Mouse (Mus musculus): ENCODE measurements at regions not wholly inside any gene's neighbourhood (a gene's known extent, or its start where the extent isn't known, plus 50 kb on each side); places are given as distances from the start of the nearest gene placed in this dataset.

DNA sequence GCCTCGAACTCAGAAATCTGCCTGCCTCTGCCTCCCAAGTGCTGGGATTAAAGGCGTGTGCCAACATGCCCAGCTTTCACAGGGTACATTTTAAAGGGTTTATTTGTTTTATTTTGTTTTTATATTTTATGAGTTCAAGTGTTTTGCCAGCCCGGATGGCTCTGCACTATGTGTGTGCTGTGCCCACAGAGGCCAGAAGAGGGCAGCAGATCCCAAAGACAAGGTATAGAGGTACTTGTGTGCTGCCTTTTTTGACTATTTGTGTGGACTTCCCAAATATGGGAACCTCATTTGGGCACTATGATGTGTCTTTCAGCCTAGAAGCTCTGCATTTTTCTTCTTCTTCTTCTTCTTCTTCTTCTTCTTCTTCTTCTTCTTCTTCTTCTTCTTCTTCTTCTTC lies 176.4 kb upstream of the Azi2 start:
- DNase-seq (ENCODE audit: low spot score) = no peak

- DNase-seq (ENCODE audit: low spot score) = no peak
Observed at GRCm38 (mm10) chr9:117863318-117863717, 177.0 kb upstream of the Azi2 start.

- no peak for DNase-seq (ENCODE audit: low spot score)
Observed at GRCm38 (mm10) chr9:117859580-117860045, 180.7 kb upstream of the Azi2 start.

- no peak for DNase-seq (ENCODE audit: low spot score)
Observed at GRCm38 (mm10) chr9:117843531-117843930, 196.8 kb upstream of the Azi2 start.

DNA sequence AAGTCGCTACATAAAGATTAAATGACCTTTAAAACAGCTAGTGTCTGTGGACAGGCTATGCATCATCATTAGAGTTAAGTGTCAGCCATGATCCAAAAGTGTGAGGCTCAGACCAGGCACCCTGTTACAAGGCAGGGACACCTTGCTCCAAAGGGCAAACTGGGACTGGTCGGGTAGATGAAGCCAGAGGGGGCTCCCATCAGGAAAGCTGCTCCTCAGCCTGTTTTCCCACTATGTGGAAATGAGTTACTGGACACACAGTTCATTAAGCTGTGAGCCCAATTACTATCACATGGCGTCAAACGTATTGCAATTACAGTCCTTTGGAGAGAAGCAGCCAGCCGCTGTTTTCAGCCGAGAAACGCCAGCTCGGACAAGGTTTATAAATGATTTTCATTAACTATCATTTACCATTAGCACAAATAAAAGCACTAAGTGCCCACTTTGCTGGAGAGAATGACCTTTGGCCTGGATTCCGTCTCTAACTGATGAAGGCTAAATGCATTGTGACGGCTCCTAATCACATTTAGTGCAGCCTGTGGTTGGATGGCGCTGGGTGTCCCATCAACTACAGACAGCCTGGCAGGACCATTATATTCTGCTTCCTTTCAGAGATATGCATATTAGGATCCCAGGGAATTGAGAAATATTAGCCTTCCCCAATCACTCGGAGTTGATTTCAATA lies 203.5 kb upstream of the Azi2 start:
- no peak for DNase-seq (ENCODE audit: low spot score)

DNA sequence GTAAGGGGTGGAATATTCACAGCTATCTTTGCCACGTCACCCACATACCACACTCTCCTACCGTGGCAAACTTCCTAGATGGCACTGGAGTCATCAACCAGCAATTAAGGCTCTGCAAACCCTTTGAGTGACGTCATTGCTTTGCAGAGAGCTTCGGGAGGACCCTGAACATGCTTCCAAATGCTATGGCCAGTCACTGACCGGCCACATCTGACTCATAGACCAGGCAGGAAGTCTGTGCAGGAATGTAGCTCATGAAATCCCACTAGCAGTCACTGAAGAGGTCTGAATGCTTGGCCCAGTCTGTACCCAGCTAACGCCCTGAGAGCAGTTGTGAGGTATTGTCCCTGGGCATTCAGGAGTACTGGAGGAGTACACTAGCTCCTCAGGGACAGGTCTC lies 203.9 kb upstream of the Rbms3 start:
- DNase-seq (ENCODE audit: low spot score) = no peak

GRCm38 (mm10) chr9:117814661-117815060 lies 184.9 kb upstream of the Rbms3 start:
- no peak for DNase-seq (ENCODE audit: low spot score)

GRCm38 (mm10) chr9:117813216-117813615 lies 183.5 kb upstream of the Rbms3 start:
- DNase-seq (ENCODE audit: low spot score) = no peak

DNA sequence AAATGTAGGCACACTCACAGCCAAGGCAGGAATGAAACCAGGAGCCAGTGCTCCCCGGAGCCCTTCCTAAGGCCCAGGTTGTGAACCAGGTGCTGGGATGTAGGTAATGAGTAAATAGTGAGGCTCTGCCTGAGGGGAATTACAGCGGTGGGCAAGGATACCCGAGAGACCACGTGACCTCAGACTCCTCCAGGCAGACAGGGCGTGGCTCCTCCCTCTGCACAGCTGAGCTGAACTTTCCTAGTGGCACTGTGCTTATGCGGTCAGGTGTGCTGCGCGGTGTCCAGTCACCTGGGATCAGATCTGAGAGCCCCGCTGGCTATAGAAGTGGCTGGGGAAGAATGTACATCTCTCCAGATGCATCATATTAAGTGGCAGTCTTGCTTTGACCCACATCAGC lies 176.1 kb upstream of the Rbms3 start:
- DNase-seq (ENCODE audit: low spot score) = no peak

DNA sequence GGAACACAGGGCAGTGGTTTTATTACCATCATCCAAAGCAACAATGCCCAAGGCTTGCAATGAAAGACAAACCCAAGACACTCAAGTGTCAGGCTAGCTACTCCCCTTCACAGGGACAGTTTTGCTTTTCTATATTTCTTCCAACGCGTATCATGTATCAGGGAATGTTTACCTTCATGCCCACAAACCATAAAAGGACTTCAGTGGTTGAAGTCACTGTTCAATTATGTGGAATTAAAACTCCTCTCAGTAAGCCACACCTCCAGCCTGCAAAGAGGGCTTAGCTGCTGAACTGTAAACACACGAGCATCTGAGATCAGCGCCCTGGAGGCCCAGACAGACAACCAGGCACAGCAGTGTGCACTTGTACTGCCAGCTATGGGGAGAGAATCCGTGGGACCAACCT lies 154.5 kb upstream of the Rbms3 start:
- no peak for DNase-seq (ENCODE audit: low spot score)

DNA sequence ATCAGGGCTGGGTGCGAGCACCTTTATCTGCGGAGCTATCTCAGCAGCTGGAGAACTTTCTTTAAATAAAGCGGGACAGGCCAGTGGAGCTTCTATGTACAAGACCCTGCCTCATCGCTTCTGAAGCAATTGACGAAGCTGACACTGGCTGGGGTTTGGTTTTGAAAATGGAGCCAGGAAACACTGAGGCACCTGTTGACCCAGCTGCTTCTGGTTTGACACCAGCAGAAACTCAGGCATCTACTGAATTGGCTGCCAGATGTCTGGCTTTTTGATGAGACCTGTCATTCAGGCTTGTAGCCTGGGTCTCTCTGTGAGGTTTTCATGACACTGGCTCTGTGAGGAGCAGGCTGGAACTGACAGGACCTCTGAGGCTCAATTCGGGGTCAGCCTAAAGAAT lies 124.9 kb upstream of the Rbms3 start:
- no peak for DNase-seq (ENCODE audit: low spot score)

- DNase-seq (ENCODE audit: low spot score) = no peak
Observed at GRCm38 (mm10) chr9:117753466-117753865, 123.8 kb upstream of the Rbms3 start.

GRCm38 (mm10) chr9:117744906-117745305 lies 115.2 kb upstream of the Rbms3 start:
- DNase-seq (ENCODE audit: low spot score) = no peak

GRCm38 (mm10) chr9:117729366-117729765 lies 99.7 kb upstream of the Rbms3 start:
- DNase-seq (ENCODE audit: low spot score) = no peak

GRCm38 (mm10) chr9:117720161-117720598 lies 90.5 kb upstream of the Rbms3 start:
- no peak for DNase-seq (ENCODE audit: low spot score)

DNA sequence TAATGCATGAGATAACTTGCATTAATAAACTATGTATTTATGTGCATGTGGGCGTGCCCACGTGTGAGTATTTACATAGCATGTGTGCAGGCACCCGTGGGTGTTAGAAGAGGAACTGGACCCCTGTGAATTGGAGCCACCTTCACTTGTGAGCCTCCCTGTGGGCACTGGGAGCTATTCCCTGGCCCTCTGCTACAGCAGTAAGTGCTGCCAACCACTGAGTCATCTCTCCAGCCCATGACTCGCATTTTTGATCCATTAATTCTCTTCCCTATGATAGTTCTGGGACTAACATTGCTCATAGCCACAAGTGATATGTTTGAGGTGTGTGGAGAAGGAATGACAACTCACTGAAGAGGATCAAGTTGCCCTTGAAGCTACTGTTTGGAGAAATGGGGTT lies 87.6 kb upstream of the Rbms3 start:
- no peak for DNase-seq (ENCODE audit: low spot score)

DNA sequence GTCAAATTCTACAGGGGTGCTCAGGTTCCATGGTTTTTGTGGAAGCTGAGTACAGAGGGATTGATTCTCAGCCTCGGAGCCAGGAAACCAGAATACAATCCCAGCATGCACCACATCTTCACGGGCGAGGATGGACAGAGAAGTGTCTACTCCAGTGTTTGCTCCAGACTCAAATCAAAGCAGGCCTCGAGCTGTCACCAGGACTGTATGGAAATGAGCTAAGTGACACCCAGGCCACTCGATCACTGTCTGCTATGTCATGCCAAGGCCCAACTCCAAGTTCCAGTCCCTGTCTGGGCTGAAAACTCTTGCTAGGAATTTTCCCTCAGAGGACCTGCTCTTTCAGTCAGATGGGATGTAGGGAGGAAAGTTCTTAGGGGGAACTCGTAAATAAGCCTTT lies 86.8 kb upstream of the Rbms3 start:
- no peak for DNase-seq (ENCODE audit: low spot score)

GRCm38 (mm10) chr9:117714741-117715675 lies 85.3 kb upstream of the Rbms3 start:
- no peak for DNase-seq (ENCODE audit: low spot score)

GRCm38 (mm10) chr9:117713121-117713520 lies 83.4 kb upstream of the Rbms3 start:
- no peak for DNase-seq (ENCODE audit: low spot score)

GRCm38 (mm10) chr9:117711793-117712192 lies 82.1 kb upstream of the Rbms3 start:
- DNase-seq (ENCODE audit: low spot score) = no peak

GRCm38 (mm10) chr9:117710966-117711365 lies 81.3 kb upstream of the Rbms3 start:
- DNase-seq (ENCODE audit: low spot score) = no peak

DNA sequence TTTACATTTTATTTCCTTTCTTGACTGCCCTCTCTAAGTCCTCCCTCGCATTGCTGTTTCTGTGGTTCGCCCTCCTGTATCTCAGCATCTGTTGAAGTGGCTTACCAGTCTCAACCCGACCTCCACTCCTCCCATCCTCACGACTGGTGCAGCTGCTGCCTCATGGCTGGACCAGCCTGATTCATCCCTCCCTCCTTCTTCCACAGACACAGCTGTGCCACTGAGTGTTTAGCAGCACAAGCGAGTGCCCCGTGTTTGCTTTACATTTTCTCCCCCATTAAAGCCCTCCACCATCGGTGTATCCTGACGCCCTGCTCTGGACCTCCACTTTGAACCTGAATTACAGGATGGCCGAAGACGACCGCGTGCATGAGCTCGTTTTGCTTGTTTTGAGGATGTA lies 80.0 kb upstream of the Rbms3 start:
- DNase-seq (ENCODE audit: low spot score) = no peak

GRCm38 (mm10) chr9:117693001-117693400 lies 63.3 kb upstream of the Rbms3 start:
- no peak for DNase-seq (ENCODE audit: low spot score)
